Mouse (Mus musculus): ENCODE data around the gene Celf2.

DNA sequence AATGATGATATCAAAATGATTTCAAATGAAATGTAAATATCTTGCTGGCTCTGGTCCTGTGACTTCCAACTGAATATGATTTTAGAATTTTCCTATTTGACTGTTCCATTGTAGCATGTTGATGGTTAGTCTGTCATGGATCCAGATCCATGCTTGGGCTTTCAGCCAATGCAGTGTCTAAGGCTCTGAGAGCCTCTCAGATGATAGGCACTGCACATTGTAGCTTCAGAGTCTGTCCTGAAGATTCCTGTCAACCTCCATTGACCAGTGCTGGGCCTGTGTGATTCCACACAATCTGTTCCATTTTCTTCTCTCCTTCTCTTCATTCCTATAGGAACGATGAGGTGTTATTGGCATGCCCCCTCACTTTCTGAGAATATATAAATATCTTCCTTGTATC, 478.0 kb downstream of the Celf2 start:
- TF ChIP-seq POLR2A (IDR thresholded peaks at IDR 0.05; ENCODE audit: borderline replicate concordance, low read depth, low read length) (no peak), CTCF (IDR thresholded peaks at IDR 0.05; ENCODE audit: low read depth, low read length) (no peak)

Measured in bone marrow macrophage, adult 2 months (primary cell).